Mouse (Mus musculus): ENCODE data around the gene Nsun7.

Nsun7 gene

GRCm38 (mm10) chr5:66337969-66338345, 78.3 kb downstream of the Nsun7 start:
- DNase-seq: peak; percentile 75

- DNase-seq: peak; percentile 24
Measured at GRCm38 (mm10) chr5:66338583-66338982, 78.9 kb downstream of the Nsun7 start.

GRCm38 (mm10) chr5:66340356-66341102, 80.8 kb downstream of the Nsun7 start:
- no peak for DNase-seq

- DNase-seq: no peak
Measured at GRCm38 (mm10) chr5:66341848-66342247, 82.2 kb downstream of the Nsun7 start.

- no peak for DNase-seq
Measured at GRCm38 (mm10) chr5:66342285-66342684, 82.6 kb downstream of the Nsun7 start.

- no peak for DNase-seq
Measured at GRCm38 (mm10) chr5:66344182-66344581, 84.5 kb downstream of the Nsun7 start.

GRCm38 (mm10) chr5:66345140-66345539, 85.4 kb downstream of the Nsun7 start:
- DNase-seq: no peak

GRCm38 (mm10) chr5:66346756-66347155, 87.1 kb downstream of the Nsun7 start:
- no peak for DNase-seq
